In the genomic region with DNA sequence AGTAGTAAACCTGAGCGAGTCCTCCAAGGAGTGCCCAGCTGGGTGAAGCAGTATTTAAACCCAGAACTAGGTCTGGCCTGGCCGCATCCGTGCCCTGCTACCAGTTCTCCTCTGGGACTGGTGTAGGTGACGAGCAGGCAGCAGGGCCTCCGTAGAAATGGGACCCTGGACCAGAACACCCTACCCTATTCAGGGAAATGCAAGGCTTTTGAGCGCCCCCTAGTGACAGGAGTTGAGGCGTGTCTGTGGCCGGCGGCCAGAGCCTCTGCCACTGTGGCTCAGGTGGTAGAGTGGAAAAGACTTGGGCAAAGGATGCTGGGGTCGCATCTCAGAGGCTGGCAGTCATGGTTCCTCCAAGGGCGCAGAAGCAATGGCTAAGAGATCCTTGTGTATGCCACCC, we compare ENCODE assay signal across 9 mouse cellular contexts.
DNase-seq lines count a peak whose midpoint lies in the region; ATAC-seq and TF ChIP-seq lines count a peak whose summit lies in the region.
"Had no signal": no experiment of that assay in that cellular context is flagged by ENCODE, and none has a peak within 500 bp of the region (broad histone marks: within the 10 kb centered on the region; RNA-seq: fewer than 3 reads in every experiment).

No protein-coding gene starts in this region.

- H3K27me3 ChIP-seq in heart, adult 2 months (ENCODE audit: control insufficient read depth, insufficient read depth, low read length): no peaks in the 10 kb centered on the region
- no peaks in the 10 kb centered on the region for H3K27me3 ChIP-seq in midbrain, embryonic 11.5 days (ENCODE audit: control insufficient read depth, insufficient read depth, low read length)
- H3K27me3 ChIP-seq: stomach, embryonic 15.5 days had no signal

- intact Hi-C loops in heart, adult 2 months (cut with DNase I): no loop called here

- peak; percentile 60 for ATAC-seq in granulocyte monocyte progenitor cell, adult 5-6 weeks (replicated peaks; ENCODE audit: poor library complexity, severe bottlenecking)
- ATAC-seq in midbrain, embryonic 11.5 days (ENCODE audit: low FRiP score): peak; percentile 65

- no peak for TF ChIP-seq POLR2A in heart, adult 2 months (IDR thresholded peaks at IDR 0.05; ENCODE audit: insufficient read depth, low read depth, low read length)

- H3K79me2 ChIP-seq in heart, adult 2 months (replicated peaks; ENCODE audit: control insufficient read depth, insufficient read depth, low read length): no peaks in the 10 kb centered on the region

- H3K27ac ChIP-seq in heart, adult 2 months: no peak overlapping the region
- H3K27ac ChIP-seq in midbrain, embryonic 11.5 days (ENCODE audit: low read depth, low read length): no peak overlapping the region
- H3K27ac ChIP-seq: stomach, embryonic 15.5 days had no signal

- H3K4me2 ChIP-seq in midbrain, embryonic 11.5 days: no peak overlapping the region
- H3K4me2 ChIP-seq: stomach, embryonic 15.5 days had no signal

- peak; percentile 33 to 69 for DNase-seq in heart, adult 2 months
- no peak for DNase-seq in heart, adult 11 months
- peak; percentile 6 for DNase-seq in T-cell, adult 2 months (ENCODE audit: low spot score)
- peak; percentile 82 for DNase-seq in embryo, embryonic 10.5 days (ENCODE audit: low spot score)
- DNase-seq in layer of hippocampus, postnatal 14 days (ENCODE audit: low spot score in 2 of 2): peak; percentile 50 to 60
- peak; percentile 96 for DNase-seq in midbrain, embryonic 11.5 days (ENCODE audit: low spot score, missing footprints)
- DNase-seq in spleen, postnatal 10 days (ENCODE audit: low spot score in 2 of 2): peak; percentile 20 to 58

- H3K4me3 ChIP-seq in heart, adult 2 months: no peak overlapping the region
- H3K4me3 ChIP-seq in midbrain, embryonic 11.5 days (ENCODE audit: low read depth, low read length): no peak overlapping the region
- H3K4me3 ChIP-seq: stomach, embryonic 15.5 days had no signal

- TF ChIP-seq EP300 in heart, adult 2 months (IDR thresholded peaks at IDR 0.05; ENCODE audit: insufficient read depth, low read depth, low read length): no peak

- H3K4me1 ChIP-seq in heart, adult 2 months (ENCODE audit: control insufficient read depth, insufficient read depth, low read length): 0 out of 2 replicates have a peak, but pooled peaks cover 2% of the 10 kb centered on the region
- H3K4me1 ChIP-seq in midbrain, embryonic 11.5 days (ENCODE audit: control insufficient read depth, insufficient read depth, low read length): peaks cover 5% of the 10 kb centered on the region; the same call in 1 of the 2 replicates
- H3K4me1 ChIP-seq: stomach, embryonic 15.5 days had no signal

- no peak overlapping the region for H3K9ac ChIP-seq in heart, adult 2 months (ENCODE audit: low read depth, low read length)
- H3K9ac ChIP-seq in midbrain, embryonic 11.5 days (ENCODE audit: low read length): no peak overlapping the region
- H3K9ac ChIP-seq: stomach, embryonic 15.5 days had no signal

- 47% methylated on average over 11 of the region's 11 CpGs for WGBS in heart, adult 2 months
- WGBS in midbrain, embryonic 11.5 days: 36% methylated on average over 11 of the region's 11 CpGs

- TF ChIP-seq CTCF in heart, adult 2 months (IDR thresholded peaks at IDR 0.05): peak; percentile 80

- H3K9me3 ChIP-seq in midbrain, embryonic 11.5 days (ENCODE audit: control insufficient read depth, low read length): no peaks in the 10 kb centered on the region
- H3K9me3 ChIP-seq: stomach, embryonic 15.5 days had no signal

- H3K36me3 ChIP-seq in heart, adult 2 months (ENCODE audit: control insufficient read depth, insufficient read depth, low read length): no peaks in the 10 kb centered on the region
- peaks cover 8% of the 10 kb centered on the region for H3K36me3 ChIP-seq in midbrain, embryonic 11.5 days (ENCODE audit: control insufficient read depth, insufficient read depth, low read length)
